Mouse (Mus musculus): Measurements from ENCODE around the gene Kyat1. TPM values are rescaled to one million over a fixed set of nuclear protein-coding genes. Genes with fewer than 3 reads are reported as not detected.
"Not testable (repeated sequence)": the region's sequence is repeated elsewhere in the genome, so short reads cannot be mapped to it uniquely, and the experiment has no call there.

The Kyat1 gene
- total and polyA plus RNA-seq, 2 experiments from 2014 or later, result 17.9 to 34.3 TPM

DNA sequence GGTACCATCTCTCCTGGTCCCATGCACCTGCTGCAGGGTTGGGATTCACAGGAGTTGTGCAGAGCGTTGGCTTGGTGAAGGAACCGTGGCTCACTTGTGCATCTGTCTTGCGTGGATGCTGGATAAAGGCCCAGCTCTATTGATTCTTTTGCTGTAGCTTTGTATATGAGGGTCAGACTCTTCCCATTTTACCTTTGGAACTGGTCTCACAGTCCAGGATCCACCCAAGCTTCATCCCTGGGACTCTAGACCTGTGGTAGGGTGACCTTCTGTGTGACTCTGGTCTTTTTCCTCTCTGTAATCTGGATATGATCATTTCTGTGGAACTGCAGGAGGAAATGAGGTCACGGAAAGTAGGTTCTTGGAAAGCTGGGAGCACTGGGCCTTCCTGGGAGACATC, 61.2 kb downstream of the Kyat1 start:
- Histone ChIP-seq H3K4me3 (ENCODE audit: low read length) (no peak overlapping the region), H3K27me3 (ENCODE audit: insufficient read depth, low read length) (no peaks in the 10 kb centered on the region), H3K4me1 (ENCODE audit: insufficient read depth, low read length) (no peaks in the 10 kb centered on the region), H3K9me3 (ENCODE audit: low read length) (no peaks in the 10 kb centered on the region), H3K36me3 (ENCODE audit: insufficient read depth, low read length) (peaks cover 75% of the 10 kb centered on the region), H3K9ac (replicated peaks; ENCODE audit: low read length) (no peak overlapping the region), H3K27ac (no peak overlapping the region), H3K4me2 (ENCODE audit: low read depth, low read length) (no peak overlapping the region)
- WGBS, result 97% methylated on average over 4 of the region's 4 CpGs
- TF ChIP-seq CTCF (IDR thresholded peaks at IDR 0.05; ENCODE audit: low read depth), result no peak
- DNase-seq (ENCODE audit: low spot score) (no peak), ATAC-seq (no peak)

DNA sequence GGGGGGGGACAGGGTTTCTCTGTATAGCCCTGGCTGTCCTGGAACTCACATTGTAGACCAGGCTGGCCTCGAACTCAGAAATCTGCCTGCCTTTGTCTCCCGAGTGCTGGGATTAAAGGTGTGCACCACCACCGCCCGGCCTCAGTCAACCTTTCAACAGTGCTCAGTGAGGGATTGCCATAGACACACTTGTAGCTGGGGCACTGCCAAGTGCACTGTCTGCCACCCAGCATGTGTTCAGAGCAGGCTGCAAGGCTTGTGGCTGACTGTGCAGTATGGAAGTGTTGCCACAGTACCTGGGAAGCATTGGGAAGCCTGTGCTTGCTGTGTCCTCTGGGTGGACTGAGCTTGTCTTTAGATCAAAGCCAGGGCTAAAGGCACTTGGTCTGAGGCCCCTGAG, 65.6 kb downstream of the Kyat1 start:
- not testable (repeated sequence) for H3K9ac ChIP-seq (replicated peaks; ENCODE audit: low read length); H3K4me1 ChIP-seq (ENCODE audit: insufficient read depth, low read length); DNase-seq (ENCODE audit: low spot score); H3K4me3 ChIP-seq (ENCODE audit: low read length); ATAC-seq; H3K4me2 ChIP-seq (ENCODE audit: low read depth, low read length); H3K9me3 ChIP-seq (ENCODE audit: low read length); H3K27me3 ChIP-seq (ENCODE audit: insufficient read depth, low read length); H3K27ac ChIP-seq
- H3K36me3 ChIP-seq (ENCODE audit: insufficient read depth, low read length), result peaks cover 52% of the 10 kb centered on the region
- WGBS, result 78% methylated on average over 4 of the region's 4 CpGs

DNA sequence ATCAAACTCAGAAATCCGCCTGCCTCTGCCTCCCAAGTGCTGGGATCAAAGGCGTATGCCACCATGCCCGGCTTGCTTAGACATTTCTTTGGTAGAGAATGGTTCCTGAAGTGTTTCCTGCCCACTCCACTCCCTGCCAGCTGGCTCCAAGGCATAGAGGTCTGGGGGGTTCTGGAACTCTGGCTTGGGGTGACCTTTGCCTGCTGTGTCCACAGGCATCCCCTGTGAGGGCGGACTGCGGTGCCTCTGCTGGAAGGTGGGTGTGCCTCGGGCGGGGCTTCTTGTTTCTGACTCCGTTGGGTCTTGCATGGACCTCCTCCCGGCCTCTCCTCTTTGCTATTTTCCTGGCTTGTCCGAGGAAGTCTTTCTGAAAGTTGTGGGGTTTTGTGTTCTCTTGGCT, 69.2 kb downstream of the Kyat1 start:
- TF ChIP-seq CTCF (IDR thresholded peaks at IDR 0.05; ENCODE audit: low read depth), result no peak
- Histone ChIP-seq H3K9me3 (ENCODE audit: low read length) (no peaks in the 10 kb centered on the region), H3K27ac (no peak overlapping the region), H3K9ac (replicated peaks; ENCODE audit: low read length) (no peak overlapping the region), H3K4me3 (ENCODE audit: low read length) (no peak overlapping the region), H3K4me2 (ENCODE audit: low read depth, low read length) (no peak overlapping the region), H3K4me1 (ENCODE audit: insufficient read depth, low read length) (peaks cover 16% of the 10 kb centered on the region; the same call in 1 of the 2 replicates), H3K36me3 (ENCODE audit: insufficient read depth, low read length) (peaks cover 22% of the 10 kb centered on the region; the same call in 1 of the 2 replicates), H3K27me3 (ENCODE audit: insufficient read depth, low read length) (no peaks in the 10 kb centered on the region)
- DNase-seq (ENCODE audit: low spot score), result no peak
- no peak for ATAC-seq
- 86% methylated on average over 10 of the region's 10 CpGs for WGBS

Other genes starting within 250 kb of the Kyat1 start
- 716 and 902 TPM in 2 replicates for gene Sptan1, start 240.3 kb downstream of the Kyat1 start, total RNA-seq (2014; rRNA removed)
- 166 and 184 TPM in 2 replicates for gene Sptan1, start 240.3 kb downstream of the Kyat1 start, polyA plus RNA-seq (2015; fragmentation: Nextera tagmentation; extraction: Ambion mirVana)
- gene Wdr34, start 157.0 kb downstream of the Kyat1 start, total RNA-seq (2014; rRNA removed), result 87.4 and 87.7 TPM in 2 replicates
- 64.5 and 66.5 TPM in 2 replicates for gene Wdr34, start 157.0 kb downstream of the Kyat1 start, polyA plus RNA-seq (2015; fragmentation: Nextera tagmentation; extraction: Ambion mirVana)
- gene Set, start 148.5 kb downstream of the Kyat1 start, total RNA-seq (2014; rRNA removed), result 149 and 188 TPM in 2 replicates
- gene Set, start 148.5 kb downstream of the Kyat1 start, polyA plus RNA-seq (2015; fragmentation: Nextera tagmentation; extraction: Ambion mirVana), result 332 and 334 TPM in 2 replicates
- 1.2 and 4.5 TPM in 2 replicates for gene Pkn3, start 128.2 kb downstream of the Kyat1 start, total RNA-seq (2014; rRNA removed)
- 0.99 and 1.0 TPM in 2 replicates for gene Pkn3, start 128.2 kb downstream of the Kyat1 start, polyA plus RNA-seq (2015; fragmentation: Nextera tagmentation; extraction: Ambion mirVana)
- 25.4 and 35.0 TPM in 2 replicates for gene Zdhhc12, start 112.2 kb downstream of the Kyat1 start, total RNA-seq (2014; rRNA removed)
- 30.2 and 32.2 TPM in 2 replicates for gene Zdhhc12, start 112.2 kb downstream of the Kyat1 start, polyA plus RNA-seq (2015; fragmentation: Nextera tagmentation; extraction: Ambion mirVana)
- 77.6 and 99.2 TPM in 2 replicates for gene Zer1, start 81.3 kb downstream of the Kyat1 start, total RNA-seq (2014; rRNA removed)
- gene Zer1, start 81.3 kb downstream of the Kyat1 start, polyA plus RNA-seq (2015; fragmentation: Nextera tagmentation; extraction: Ambion mirVana), result 14.0 and 14.6 TPM in 2 replicates
- gene Tbc1d13, start 72.1 kb downstream of the Kyat1 start, total RNA-seq (2014; rRNA removed), result 106 and 109 TPM in 2 replicates
- 9.4 and 10.8 TPM in 2 replicates for gene Tbc1d13, start 72.1 kb downstream of the Kyat1 start, polyA plus RNA-seq (2015; fragmentation: Nextera tagmentation; extraction: Ambion mirVana)
- gene Endog, start 34.4 kb downstream of the Kyat1 start, total RNA-seq (2014; rRNA removed), result 63.7 and 64.1 TPM in 2 replicates
- gene Endog, start 34.4 kb downstream of the Kyat1 start, polyA plus RNA-seq (2015; fragmentation: Nextera tagmentation; extraction: Ambion mirVana), result 42.2 and 42.7 TPM in 2 replicates
- gene Spout1, start 27.4 kb downstream of the Kyat1 start, total RNA-seq (2014; rRNA removed), result 32.6 and 48.2 TPM in 2 replicates
- 52.6 and 56.1 TPM in 2 replicates for gene Spout1, start 27.4 kb downstream of the Kyat1 start, polyA plus RNA-seq (2015; fragmentation: Nextera tagmentation; extraction: Ambion mirVana)
- gene Lrrc8a, start 31.9 kb upstream of the Kyat1 start, total RNA-seq (2014; rRNA removed), result 66.2 and 68.4 TPM in 2 replicates
- 59.7 and 61.9 TPM in 2 replicates for gene Lrrc8a, start 31.9 kb upstream of the Kyat1 start, polyA plus RNA-seq (2015; fragmentation: Nextera tagmentation; extraction: Ambion mirVana)
- 6.8 and 15.1 TPM in 2 replicates for gene Gm28035, start 34.7 kb upstream of the Kyat1 start, total RNA-seq (2014; rRNA removed)
- 0.25 and 0.31 TPM in 2 replicates for gene Gm28035, start 34.7 kb upstream of the Kyat1 start, polyA plus RNA-seq (2015; fragmentation: Nextera tagmentation; extraction: Ambion mirVana)
- 5.6 and 8.9 TPM in 2 replicates for gene Phyhd1, start 60.4 kb upstream of the Kyat1 start, total RNA-seq (2014; rRNA removed)
- 6.2 and 7.4 TPM in 2 replicates for gene Phyhd1, start 60.4 kb upstream of the Kyat1 start, polyA plus RNA-seq (2015; fragmentation: Nextera tagmentation; extraction: Ambion mirVana)
- not detected in 2 replicates for gene Gm28038, start 75.2 kb upstream of the Kyat1 start, total RNA-seq (2014; rRNA removed)
- gene Gm28038, start 75.2 kb upstream of the Kyat1 start, polyA plus RNA-seq (2015; fragmentation: Nextera tagmentation; extraction: Ambion mirVana), result not detected in 2 replicates
- gene Dolk, start 80.5 kb upstream of the Kyat1 start, total RNA-seq (2014; rRNA removed), result 43.7 and 50.4 TPM in 2 replicates
- gene Dolk, start 80.5 kb upstream of the Kyat1 start, polyA plus RNA-seq (2015; fragmentation: Nextera tagmentation; extraction: Ambion mirVana), result 42.1 and 43.5 TPM in 2 replicates
- gene Nup188, start 80.5 kb upstream of the Kyat1 start, total RNA-seq (2014; rRNA removed), result 32.6 and 51.0 TPM in 2 replicates
- gene Nup188, start 80.5 kb upstream of the Kyat1 start, polyA plus RNA-seq (2015; fragmentation: Nextera tagmentation; extraction: Ambion mirVana), result 11.9 and 12.6 TPM in 2 replicates
- gene Sh3glb2, start 153.5 kb upstream of the Kyat1 start, total RNA-seq (2014; rRNA removed), result 397 and 410 TPM in 2 replicates
- gene Sh3glb2, start 153.5 kb upstream of the Kyat1 start, polyA plus RNA-seq (2015; fragmentation: Nextera tagmentation; extraction: Ambion mirVana), result 171 and 180 TPM in 2 replicates
- 67.6 and 79.9 TPM in 2 replicates for gene Miga2, start 158.4 kb upstream of the Kyat1 start, total RNA-seq (2014; rRNA removed)
- gene Miga2, start 158.4 kb upstream of the Kyat1 start, polyA plus RNA-seq (2015; fragmentation: Nextera tagmentation; extraction: Ambion mirVana), result 34.4 and 35.3 TPM in 2 replicates
- 119 and 122 TPM in 2 replicates for gene Dolpp1, start 186.4 kb upstream of the Kyat1 start, total RNA-seq (2014; rRNA removed)
- 48.2 and 49.4 TPM in 2 replicates for gene Dolpp1, start 186.4 kb upstream of the Kyat1 start, polyA plus RNA-seq (2015; fragmentation: Nextera tagmentation; extraction: Ambion mirVana)
- gene Crat, start 210.0 kb upstream of the Kyat1 start, total RNA-seq (2014; rRNA removed), result 49.3 and 51.5 TPM in 2 replicates
- 26.0 and 27.6 TPM in 2 replicates for gene Crat, start 210.0 kb upstream of the Kyat1 start, polyA plus RNA-seq (2015; fragmentation: Nextera tagmentation; extraction: Ambion mirVana)
- 140 and 156 TPM in 2 replicates for gene Ptpa, start 210.2 kb upstream of the Kyat1 start, total RNA-seq (2014; rRNA removed)
- gene Ptpa, start 210.2 kb upstream of the Kyat1 start, polyA plus RNA-seq (2015; fragmentation: Nextera tagmentation; extraction: Ambion mirVana), result 133 and 138 TPM in 2 replicates

Data from hindbrain, postnatal 0 days (tissue).